Mouse (Mus musculus): ENCODE data around the gene Gm5089.

Gene Gm5089

GRCm38 (mm10) chr14:122450496-122451382 lies at the start of gene Gm5089:
Gene Gm5089, minus strand, starts transcription at chr14:122451115.
- peak; percentile 64 to 79 for DNase-seq

- no peak for DNase-seq
Observed at GRCm38 (mm10) chr14:122492015-122492414, 41.1 kb upstream of the Gm5089 start.

- peak in 1 of 2 experiments; percentile 10 for DNase-seq
Observed at GRCm38 (mm10) chr14:122491521-122491920, 40.6 kb upstream of the Gm5089 start.

GRCm38 (mm10) chr14:122490441-122491328 lies 39.8 kb upstream of the Gm5089 start, which contains the start of gene Gm10837:
Gene Gm10837, plus strand, starts transcription at chr14:122490586.
- peak; percentile 74 to 82 for DNase-seq

- DNase-seq, result peak; percentile 38 to 46
Observed at GRCm38 (mm10) chr14:122489686-122490414, 38.9 kb upstream of the Gm5089 start.

- DNase-seq, result peak in 1 of 2 experiments; percentile 48
Observed at GRCm38 (mm10) chr14:122489041-122489440, 38.1 kb upstream of the Gm5089 start.

- DNase-seq, result peak in 1 of 2 experiments; percentile 60
Observed at GRCm38 (mm10) chr14:122487366-122487765, 36.5 kb upstream of the Gm5089 start.

GRCm38 (mm10) chr14:122486611-122487010 lies 35.7 kb upstream of the Gm5089 start:
- DNase-seq, result no peak

GRCm38 (mm10) chr14:122485635-122486181 lies 34.8 kb upstream of the Gm5089 start:
- DNase-seq, result peak in 1 of 2 experiments; percentile 57

GRCm38 (mm10) chr14:122484844-122485551 lies 34.1 kb upstream of the Gm5089 start:
- peak; percentile 66 to 74 for DNase-seq

- no peak for DNase-seq
Observed at GRCm38 (mm10) chr14:122484458-122484843, 33.5 kb upstream of the Gm5089 start.

- DNase-seq, result peak; percentile 79 to 80
Observed at GRCm38 (mm10) chr14:122483556-122484421, 32.9 kb upstream of the Gm5089 start.

GRCm38 (mm10) chr14:122483024-122483385 lies 32.1 kb upstream of the Gm5089 start:
- peak in 1 of 2 experiments; percentile 46 for DNase-seq

- DNase-seq, result peak; percentile 45 to 67
Observed at GRCm38 (mm10) chr14:122482081-122483023, 31.4 kb upstream of the Gm5089 start.

GRCm38 (mm10) chr14:122481181-122481580 lies 30.3 kb upstream of the Gm5089 start:
- DNase-seq, result peak; percentile 62 to 73

GRCm38 (mm10) chr14:122480355-122480754 lies 29.4 kb upstream of the Gm5089 start:
- peak in 1 of 2 experiments; percentile 38 for DNase-seq

- DNase-seq, result peak in 1 of 2 experiments; percentile 22
Observed at GRCm38 (mm10) chr14:122479461-122480109, 28.7 kb upstream of the Gm5089 start.

- DNase-seq, result peak; percentile 47 to 66
Observed at GRCm38 (mm10) chr14:122478574-122479011, 27.7 kb upstream of the Gm5089 start.

All from cerebellum, adult 18-20 months (tissue).